Mouse (Mus musculus): ENCODE results near the gene P3h1. TPM values are rescaled to one million over a fixed set of nuclear protein-coding genes. Genes with fewer than 3 reads are reported as not detected.

Gene P3h1
- 41.9 and 58.7 TPM in 2 replicates for polyA plus RNA-seq (2012; rRNA removed; ENCODE audit: low replicate concordance)

GRCm38 (mm10) chr4:119232410-119233255 is at the start of gene P3h1, which contains the start of gene AU022252:
TSS of gene P3h1 (plus strand) at chr4:119232915.
TSS of gene AU022252 (minus strand) at chr4:119232712.

GRCm38 (mm10) chr4:119189864-119190263 is 42.9 kb upstream of the P3h1 start, which contains the start of gene Ermap:
TSS of gene Ermap (minus strand) at chr4:119190011.

GRCm38 (mm10) chr4:119194909-119195581 is 37.7 kb upstream of the P3h1 start, which contains the start of gene Svbp:
TSS of gene Svbp (plus strand) at chr4:119195306.

GRCm38 (mm10) chr4:119218169-119218568 is 14.5 kb upstream of the P3h1 start, which contains the start of gene Tmem269:
TSS of gene Tmem269 (minus strand) at chr4:119218217.

GRCm38 (mm10) chr4:119255351-119255750 is 22.6 kb downstream of the P3h1 start, which contains the start of gene Cldn19:
TSS of gene Cldn19 (plus strand) at chr4:119255414.

GRCm38 (mm10) chr4:119294415-119295133 is 61.9 kb downstream of the P3h1 start, which contains the start of gene Ybx1:
TSS of gene Ybx1 (minus strand) at chr4:119294604.

Other genes starting within 250 kb of the P3h1 start
- 19.7 and 33.8 TPM in 2 replicates for gene Slc2a1, start 124.2 kb upstream of the P3h1 start, polyA plus RNA-seq (2012; rRNA removed; ENCODE audit: low replicate concordance)
- 10.1 and 11.3 TPM in 2 replicates for gene Zfp691, start 58.7 kb upstream of the P3h1 start, polyA plus RNA-seq (2012; rRNA removed; ENCODE audit: low replicate concordance)
- gene Ermap, start 42.9 kb upstream of the P3h1 start, polyA plus RNA-seq (2012; rRNA removed; ENCODE audit: low replicate concordance): 0.03 and 0.22 TPM in 2 replicates
- gene Svbp, start 37.6 kb upstream of the P3h1 start, polyA plus RNA-seq (2012; rRNA removed; ENCODE audit: low replicate concordance): 29.9 and 46.9 TPM in 2 replicates
- 0.26 TPM in 1 of 2 replicates, not detected in the other for gene Tmem269, start 14.7 kb upstream of the P3h1 start, polyA plus RNA-seq (2012; rRNA removed; ENCODE audit: low replicate concordance)
- 8.6 and 10.8 TPM in 2 replicates for gene AU022252, start 203 bp upstream of the P3h1 start, polyA plus RNA-seq (2012; rRNA removed; ENCODE audit: low replicate concordance)
- 0.36 and 1.0 TPM in 2 replicates for gene Cldn19, start 22.5 kb downstream of the P3h1 start, polyA plus RNA-seq (2012; rRNA removed; ENCODE audit: low replicate concordance)
- 169 and 198 TPM in 2 replicates for gene Ybx1, start 61.7 kb downstream of the P3h1 start, polyA plus RNA-seq (2012; rRNA removed; ENCODE audit: low replicate concordance)
- 7.4 and 13.9 TPM in 2 replicates for gene Ppih, start 87.6 kb downstream of the P3h1 start, polyA plus RNA-seq (2012; rRNA removed; ENCODE audit: low replicate concordance)
- 0.24 and 1.7 TPM in 2 replicates for gene Ccdc30, start 182.6 kb downstream of the P3h1 start, polyA plus RNA-seq (2012; rRNA removed; ENCODE audit: low replicate concordance)
- gene Ppcs, start 189.5 kb downstream of the P3h1 start, polyA plus RNA-seq (2012; rRNA removed; ENCODE audit: low replicate concordance): 17.5 and 21.1 TPM in 2 replicates
- gene Zmynd12, start 189.9 kb downstream of the P3h1 start, polyA plus RNA-seq (2012; rRNA removed; ENCODE audit: low replicate concordance): 0.49 and 0.60 TPM in 2 replicates

Measured in subcutaneous adipose tissue, adult 2 months (tissue).